Mouse (Mus musculus): ENCODE data around the gene Gpr83.

DNA sequence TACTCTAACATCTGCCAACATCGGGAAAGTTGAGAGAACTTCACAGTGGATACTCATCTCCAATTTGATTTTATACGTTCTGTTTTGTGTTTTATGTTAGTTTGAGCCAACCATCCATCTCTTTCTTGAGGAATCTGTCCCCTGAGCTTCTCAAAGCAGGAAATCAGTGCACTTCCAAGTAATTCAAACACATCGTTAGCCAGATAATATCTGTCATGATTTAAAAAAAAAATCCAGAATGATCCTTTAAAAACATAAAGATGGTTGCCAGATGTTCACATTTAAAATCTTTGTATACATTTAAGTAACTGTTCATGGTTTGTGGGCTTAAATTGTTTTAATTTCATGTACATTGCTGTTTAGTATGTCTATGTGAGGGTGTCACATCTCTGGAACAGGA is 45.9 kb downstream of the Gpr83 start:
- no peak for TF ChIP-seq POLR2A (IDR thresholded peaks at IDR 0.05; ENCODE audit: control insufficient read depth in 1 of 2, insufficient read depth in 1 of 2, low read depth in 1 of 2, low read length in 2 of 2, poor library complexity in 1 of 2)
- TF ChIP-seq JUND (IDR thresholded peaks at IDR 0.05; ENCODE audit: low read depth, low read length), result no peak
- TF ChIP-seq MAZ (IDR thresholded peaks at IDR 0.05; ENCODE audit: low read depth, low read length), result no peak
- TF ChIP-seq CTCF (IDR thresholded peaks at IDR 0.05 in 2 of 3, conservative IDR thresholded peaks at IDR 0.05 in 1 of 3; ENCODE audit: control insufficient read depth in 1 of 3, insufficient read depth in 1 of 3, low read depth in 2 of 3, low read length in 3 of 3, poor library complexity in 1 of 3, severe bottlenecking in 1 of 3), result no peak
- TF ChIP-seq MEF2A (IDR thresholded peaks at IDR 0.05; ENCODE audit: extremely low read depth, insufficient replicate concordance, low read depth, low read length, poor library complexity, severe bottlenecking), result no peak
